Mouse (Mus musculus): ENCODE data around the gene 1700001C19Rik. TPM values are rescaled to one million over a fixed set of nuclear protein-coding genes. Genes with fewer than 3 reads are reported as not detected.

1700001C19Rik gene
- 0.26 and 0.43 TPM in 2 replicates for polyA plus RNA-seq (2012; rRNA removed)

DNA sequence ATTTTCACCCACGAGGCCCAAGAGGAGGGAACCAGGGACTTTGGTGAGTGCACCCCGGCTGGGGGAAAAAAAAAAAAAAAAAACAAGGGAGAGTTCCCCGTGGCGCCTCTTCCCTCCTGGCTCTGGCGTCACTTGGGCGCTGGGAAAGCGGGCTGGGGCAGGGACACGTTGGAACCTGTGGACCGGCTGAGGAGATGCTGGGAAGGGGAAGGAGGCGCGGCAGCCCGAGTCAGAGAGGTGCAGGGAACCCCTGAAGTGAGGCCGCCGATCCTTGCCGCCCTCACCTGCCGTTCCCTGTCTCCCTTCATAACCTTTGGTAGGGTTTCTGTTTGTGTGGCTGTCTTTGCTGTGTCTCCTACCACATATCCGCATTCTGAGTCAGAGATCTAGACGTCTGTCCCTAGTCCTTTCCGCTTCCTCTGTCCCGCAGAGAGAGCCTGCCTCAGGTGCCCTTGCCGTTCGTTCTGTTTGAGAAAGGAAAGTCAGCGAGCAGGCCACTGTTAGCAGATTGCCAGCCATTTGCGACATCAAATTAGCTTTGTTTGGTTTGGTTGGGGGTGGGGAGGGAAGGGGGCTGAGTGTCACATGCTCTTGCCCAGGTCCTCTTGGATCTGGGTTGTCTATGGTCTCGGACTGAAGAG is at the start of gene 1700001C19Rik:
Gene 1700001C19Rik (minus strand): TSS at position 470 of the 641 bp plus-strand sequence.
- DNase-seq (ENCODE audit: low spot score): no peak

DNA sequence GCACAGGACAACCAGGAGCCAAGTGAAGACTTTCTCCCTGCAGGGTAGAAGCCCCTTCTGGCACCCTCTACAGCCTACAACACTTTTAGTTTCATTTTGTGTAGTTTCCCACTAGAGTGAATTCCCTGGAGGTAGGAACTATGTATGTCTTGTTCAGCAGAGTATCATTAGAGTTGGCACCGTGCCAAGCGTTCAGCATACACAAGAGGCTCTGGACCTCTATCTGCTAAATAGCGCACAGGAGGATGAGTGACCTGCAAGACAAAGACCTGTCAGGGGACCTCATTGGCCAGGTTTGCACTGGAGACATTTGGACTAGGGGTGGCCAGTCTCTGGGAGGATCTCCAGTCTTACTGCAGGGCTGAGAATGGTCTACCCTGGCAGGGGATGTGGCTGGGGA is 48.6 kb upstream of the 1700001C19Rik start:
- no peak for DNase-seq (ENCODE audit: low spot score)

DNA sequence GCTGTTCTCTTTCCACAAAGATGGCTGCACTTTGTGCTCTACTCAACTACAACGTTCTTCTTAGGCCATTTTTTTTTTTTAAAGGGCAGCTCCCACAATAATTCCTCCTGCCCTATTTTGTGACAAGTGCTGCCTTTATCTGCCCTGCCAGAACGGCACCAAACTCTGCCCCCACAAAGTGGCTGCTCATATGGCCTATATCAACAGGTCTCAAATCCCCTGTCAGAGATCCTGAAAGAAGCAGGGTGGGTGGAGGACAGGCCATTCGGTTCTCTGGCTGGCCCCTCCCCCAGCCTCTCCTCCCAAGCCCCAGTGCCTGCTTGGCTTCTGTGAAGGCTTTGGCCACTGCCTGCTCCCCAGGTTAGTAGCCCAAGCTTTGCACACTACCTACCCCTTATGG is 47.8 kb upstream of the 1700001C19Rik start:
- DNase-seq (ENCODE audit: low spot score): no peak

GRCm38 (mm10) chr17:47484241-47484921 is 47.2 kb upstream of the 1700001C19Rik start:
- no peak for DNase-seq (ENCODE audit: low spot score)

DNA sequence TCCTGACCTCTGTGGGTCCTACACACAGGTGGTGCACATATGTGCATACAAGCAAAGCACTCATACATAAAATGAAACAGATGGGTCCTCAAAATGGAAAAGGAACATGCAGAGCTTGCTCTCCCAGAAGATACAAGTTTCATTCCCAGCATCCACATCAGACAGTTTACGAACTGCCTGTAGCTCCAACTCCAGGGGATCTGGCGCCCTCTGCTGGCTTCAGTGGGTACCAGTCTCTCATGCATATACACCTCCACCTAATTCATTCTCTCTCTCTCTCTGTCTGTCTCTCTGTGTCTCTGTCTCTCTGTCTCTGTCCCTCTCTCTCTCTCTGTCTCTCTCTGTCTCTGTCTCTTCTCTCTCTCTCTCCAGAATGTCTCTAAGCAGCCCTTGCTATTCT is 45.2 kb upstream of the 1700001C19Rik start:
- DNase-seq (ENCODE audit: low spot score): no peak

DNA sequence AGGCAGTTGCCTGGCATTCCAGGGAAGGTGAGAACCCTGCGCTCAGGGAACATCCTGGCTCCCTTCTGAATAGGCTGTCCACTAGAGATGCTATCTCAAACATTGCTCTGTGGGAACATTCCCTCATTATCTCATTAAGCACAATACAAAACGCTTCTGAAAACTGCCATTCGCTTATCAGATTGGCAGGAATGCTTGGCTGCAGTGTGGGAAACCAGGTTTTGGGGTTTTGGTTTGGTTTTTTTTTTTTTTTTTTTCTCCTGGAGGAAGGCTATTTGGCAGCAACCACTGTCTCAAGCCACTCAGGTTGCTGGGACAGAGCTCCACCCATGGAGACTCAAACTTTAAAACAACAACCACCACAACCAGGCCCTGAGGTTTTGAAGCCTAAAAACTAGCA is 42.7 kb upstream of the 1700001C19Rik start:
- DNase-seq (ENCODE audit: low spot score): no peak

DNA sequence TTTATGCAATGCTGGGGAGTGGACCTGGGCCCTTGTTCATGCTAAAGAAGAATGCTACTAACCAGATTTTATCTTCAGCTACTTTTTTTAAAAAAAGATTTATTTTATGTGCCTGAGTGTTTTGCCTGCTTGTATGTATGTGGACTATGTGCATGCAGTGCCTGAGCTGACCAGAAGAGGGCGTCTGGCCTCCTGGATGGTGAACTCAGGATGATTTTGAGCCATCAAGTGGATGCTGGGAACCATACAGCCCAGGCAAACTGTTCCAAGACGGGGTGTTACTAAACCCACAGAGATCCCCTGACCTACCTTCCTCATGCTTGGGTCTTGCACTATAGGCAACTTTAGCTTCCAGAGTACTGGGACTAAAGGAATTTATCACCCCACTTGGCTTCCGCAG is 38.5 kb upstream of the 1700001C19Rik start:
- DNase-seq (ENCODE audit: low spot score): no peak

DNA sequence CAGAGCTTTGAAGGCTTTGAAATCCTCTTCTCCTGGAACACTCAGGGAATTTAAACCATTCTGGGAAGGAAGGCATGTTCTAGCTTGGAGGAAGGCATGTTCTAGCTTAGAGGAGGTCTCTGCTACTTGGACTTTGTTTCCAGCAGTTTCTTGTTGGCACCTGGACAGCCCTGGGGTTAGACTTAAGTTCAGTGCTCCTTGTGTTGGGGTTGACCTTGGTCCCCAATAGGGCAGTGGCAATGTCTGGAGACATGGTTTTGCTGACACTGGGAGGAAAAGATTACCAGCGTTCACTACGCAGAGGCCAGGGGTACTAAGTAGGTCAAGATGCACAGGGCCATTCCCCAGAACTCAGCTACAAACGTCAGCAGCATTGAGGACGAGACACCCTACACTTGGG is 38.0 kb upstream of the 1700001C19Rik start:
- no peak for DNase-seq (ENCODE audit: low spot score)

- DNase-seq (ENCODE audit: low spot score): no peak
Measured at GRCm38 (mm10) chr17:47474250-47474649, 37.1 kb upstream of the 1700001C19Rik start.

DNA sequence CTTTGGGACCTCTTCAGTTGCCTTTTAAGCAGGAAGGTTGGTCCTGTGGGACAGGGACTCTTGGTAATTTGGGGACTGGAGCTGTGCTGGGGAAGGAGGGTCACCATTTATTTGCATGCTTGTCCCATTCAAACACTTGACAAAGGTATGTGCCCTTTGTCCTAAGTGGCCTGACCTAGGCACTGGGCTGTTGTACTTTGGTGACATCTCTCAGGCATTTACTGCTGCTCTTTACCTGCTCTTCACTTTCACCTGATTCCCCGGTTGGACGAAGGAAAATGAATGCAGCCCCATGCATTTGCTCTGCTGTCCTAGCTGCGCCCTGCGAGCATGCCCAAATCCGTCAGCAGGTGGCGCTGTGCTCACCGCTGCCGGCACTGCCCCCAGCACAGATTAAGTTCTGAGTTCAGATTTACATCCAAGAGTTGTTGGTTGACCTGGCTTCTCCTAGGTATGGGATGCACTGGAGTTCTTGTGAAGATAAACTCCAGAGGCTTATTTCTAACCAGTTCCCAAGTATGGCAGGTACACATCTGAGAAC is 36.3 kb upstream of the 1700001C19Rik start:
- no peak for DNase-seq (ENCODE audit: low spot score)

DNA sequence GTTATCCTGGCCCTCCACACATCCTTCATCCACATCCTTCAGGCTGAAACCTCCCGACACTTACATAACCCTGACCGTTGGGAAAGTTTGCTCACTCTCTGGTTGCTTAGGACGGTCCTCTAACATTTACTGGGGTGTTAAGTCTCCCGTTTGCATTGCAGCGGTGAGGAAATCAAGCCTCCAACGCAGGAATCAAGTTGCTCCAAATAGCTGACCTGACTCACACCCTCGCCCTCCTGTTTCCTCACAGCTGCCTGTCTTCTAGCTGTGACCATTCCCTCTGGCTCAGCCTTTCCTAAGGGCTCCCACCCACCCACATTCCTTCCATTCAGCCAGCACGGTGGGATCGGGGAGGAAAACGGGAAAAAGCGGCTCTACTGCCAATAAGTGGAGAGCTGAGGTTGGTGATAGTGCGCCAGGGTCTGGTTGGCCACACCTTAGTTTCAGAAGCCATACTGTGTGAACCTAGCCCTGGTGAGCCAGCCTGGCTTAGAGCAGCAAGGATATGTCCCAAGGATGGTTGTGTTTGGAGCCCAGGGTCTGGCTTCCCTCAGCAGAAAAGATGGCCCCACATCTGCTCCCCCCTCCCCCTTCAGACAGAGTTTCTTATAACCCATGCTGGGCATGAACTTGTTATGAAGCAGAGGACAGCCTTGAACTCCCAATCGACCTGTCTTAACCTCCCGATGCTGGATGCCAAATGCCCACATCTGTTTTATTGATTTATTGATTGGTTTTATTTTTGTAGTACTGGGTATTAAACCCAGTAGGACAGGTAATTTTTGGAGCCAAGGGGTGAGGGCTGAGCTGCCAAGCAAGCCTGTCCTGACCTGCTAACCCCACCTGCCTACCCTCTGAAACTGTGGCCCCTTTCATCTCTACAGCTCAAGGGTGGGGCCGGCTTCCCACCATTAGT is 35.5 kb upstream of the 1700001C19Rik start:
- DNase-seq (ENCODE audit: low spot score): no peak

DNA sequence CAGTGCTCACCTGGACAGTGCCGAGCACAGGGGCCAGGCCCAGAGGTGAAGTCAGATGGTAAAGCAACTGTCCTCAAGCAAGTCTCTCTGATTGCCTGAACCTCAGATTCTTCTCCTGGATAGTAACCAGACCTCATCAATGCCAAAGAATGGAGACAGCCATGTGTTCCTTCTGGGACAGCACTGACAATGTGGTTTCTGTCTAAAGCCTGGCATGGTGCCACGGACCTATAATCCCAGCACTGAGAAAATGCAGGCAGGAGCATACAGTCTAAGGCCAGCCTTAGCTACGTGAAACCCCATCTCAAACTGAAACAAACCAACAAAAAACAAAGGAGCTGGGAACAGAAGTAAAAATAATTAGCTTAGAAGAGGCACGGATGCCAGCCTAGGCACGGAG is 33.5 kb upstream of the 1700001C19Rik start:
- no peak for DNase-seq (ENCODE audit: low spot score)

DNA sequence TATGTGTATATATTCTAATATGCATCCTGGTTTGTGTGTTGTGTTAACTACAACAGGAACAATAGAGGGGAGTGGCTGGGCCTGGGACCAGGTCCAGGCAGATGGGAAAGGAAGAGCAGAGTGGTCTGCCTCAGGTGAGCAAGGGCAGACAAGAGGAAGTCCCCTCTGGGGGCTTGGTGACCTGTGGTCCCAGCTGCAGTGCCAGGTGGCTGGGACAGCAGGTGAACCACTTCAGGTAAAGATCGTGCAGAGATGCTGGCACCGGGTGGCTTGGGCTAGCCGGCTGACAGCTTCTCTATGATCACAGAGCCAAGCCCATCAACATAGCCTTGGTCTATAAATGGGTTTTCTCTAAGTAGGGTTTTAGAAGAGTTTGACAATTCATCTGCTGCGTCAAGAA is 32.9 kb upstream of the 1700001C19Rik start:
- no peak for DNase-seq (ENCODE audit: low spot score)

DNA sequence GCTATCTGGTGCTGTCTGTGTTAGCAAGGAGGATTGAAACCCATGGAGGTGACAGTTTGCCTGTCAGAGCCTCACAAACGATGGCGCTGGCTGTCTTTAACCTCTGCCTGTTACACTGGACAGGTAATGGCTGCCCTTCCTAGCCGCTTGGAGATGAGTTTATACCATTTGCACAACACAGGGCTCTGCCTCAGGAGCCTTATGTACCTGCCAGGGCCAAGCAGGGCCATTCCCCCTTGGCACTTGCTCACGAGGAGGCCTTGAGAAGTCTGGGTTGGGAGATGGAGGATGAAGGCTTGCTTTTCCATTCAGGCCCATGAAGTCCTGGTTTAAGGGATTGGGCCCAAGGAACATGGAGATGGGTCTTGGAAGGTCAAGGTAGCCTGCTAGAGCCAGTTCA is 32.5 kb upstream of the 1700001C19Rik start:
- DNase-seq (ENCODE audit: low spot score): no peak

- DNase-seq (ENCODE audit: low spot score): no peak
Measured at GRCm38 (mm10) chr17:47468466-47468865, 31.3 kb upstream of the 1700001C19Rik start.

DNA sequence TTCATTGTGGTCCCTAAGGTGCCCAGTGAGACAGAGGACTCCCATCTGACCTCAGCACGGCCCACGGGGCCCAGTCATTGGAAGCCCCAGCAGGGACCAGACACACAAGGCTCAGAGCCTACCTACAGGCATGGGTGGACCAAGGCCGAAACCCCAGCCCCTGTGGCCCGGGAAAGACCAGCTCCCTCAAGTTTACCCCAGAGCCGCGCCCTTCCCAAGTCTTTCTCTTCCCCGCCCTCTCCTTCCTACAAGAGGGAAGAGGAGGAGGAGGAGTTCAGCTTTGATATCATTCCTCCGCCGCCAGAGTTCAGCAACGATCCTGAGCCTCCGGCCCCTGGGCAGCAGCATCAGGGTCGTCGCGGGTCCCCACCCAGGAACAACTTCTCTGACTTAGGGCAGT is 30.9 kb upstream of the 1700001C19Rik start:
- DNase-seq (ENCODE audit: low spot score): no peak

DNA sequence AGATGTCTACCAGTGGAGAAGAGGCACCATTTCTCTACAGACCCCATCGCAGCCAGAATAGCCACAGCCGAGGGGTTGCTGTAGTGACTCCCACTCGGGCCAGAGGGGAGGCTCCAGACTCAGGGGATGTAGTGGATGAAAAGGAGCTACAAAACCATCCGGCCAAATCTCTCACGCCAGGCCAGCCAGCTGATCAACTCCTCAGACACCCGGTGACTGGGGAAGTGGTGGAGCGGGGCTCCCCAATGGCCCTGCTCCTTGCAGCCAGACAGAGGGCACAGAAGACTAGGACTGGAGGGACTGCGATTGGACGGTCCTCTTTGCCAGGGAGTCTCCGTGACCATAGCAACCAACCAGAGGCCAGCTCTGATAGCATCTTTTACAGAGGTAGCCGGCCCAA is 30.5 kb upstream of the 1700001C19Rik start:
- no peak for DNase-seq (ENCODE audit: low spot score)

DNA sequence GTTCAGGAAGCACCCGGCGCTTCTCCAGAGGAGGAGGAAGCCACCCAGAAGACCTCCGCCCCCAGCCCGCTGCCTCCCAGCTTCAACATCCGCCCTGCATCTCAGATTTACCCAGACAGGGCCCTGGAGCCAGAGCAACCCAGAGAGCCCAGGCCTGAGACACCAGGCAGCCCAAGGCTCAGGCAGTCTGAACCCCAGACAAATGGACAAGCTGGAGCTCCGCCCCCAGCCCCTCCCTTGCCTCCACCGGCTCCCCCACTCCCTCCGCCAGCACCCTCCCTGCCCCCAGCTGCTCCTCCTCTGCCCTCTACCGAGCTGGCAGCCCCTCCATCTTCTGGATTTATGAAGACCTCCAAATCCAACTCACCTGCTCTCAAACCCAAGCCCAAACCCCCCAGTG is 29.1 kb upstream of the 1700001C19Rik start:
- DNase-seq (ENCODE audit: low spot score): no peak

GRCm38 (mm10) chr17:47465016-47465415 is 27.8 kb upstream of the 1700001C19Rik start:
- no peak for DNase-seq (ENCODE audit: low spot score)

- DNase-seq (ENCODE audit: low spot score): no peak
Measured at GRCm38 (mm10) chr17:47464248-47464965, 27.2 kb upstream of the 1700001C19Rik start.

DNA sequence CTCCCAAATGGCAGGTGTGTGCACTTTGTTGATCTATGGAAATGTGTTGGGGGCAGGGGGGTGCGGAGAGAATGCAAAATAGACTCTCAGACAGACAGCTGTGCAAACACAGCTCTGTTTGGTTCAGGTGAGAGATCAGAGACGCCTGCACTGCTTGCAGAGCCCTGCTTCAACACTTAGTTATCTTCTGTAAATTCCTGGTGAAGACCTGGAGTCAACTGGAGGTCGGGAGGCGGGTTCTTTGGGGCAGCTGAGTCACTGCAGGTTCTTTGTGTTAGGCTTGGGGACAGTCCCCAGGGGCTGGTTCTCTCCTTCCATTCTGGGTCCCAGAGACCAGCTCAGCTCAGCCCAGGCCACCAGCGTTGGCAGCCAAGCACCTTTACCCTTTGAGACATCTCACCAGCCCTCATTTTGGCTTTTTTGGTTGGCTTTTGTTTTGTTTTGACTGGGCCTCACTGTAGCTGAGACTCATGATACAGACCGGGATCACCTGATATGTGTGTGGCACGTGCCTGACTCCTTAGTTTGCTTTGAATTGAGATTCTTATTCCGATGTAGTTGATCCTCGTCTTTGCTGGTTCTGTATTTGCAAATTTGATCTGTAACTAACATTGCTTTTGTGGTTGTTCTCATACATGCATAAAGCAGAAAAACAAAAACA is 25.7 kb upstream of the 1700001C19Rik start:
- DNase-seq (ENCODE audit: low spot score): no peak
